Mouse (Mus musculus) G1E (cell line): ENCODE results near the gene Ccdc8. TPM values are rescaled to one million over a fixed set of nuclear protein-coding genes. Genes with fewer than 3 reads are reported as not detected.

Experiments used
- ATAC-seq: 2 replicates; pipeline ENCODE4 v1.8.0; 2016; ENCODE audit warnings: mild to moderate bottlenecking; ENCODE audit not compliant: insufficient number of reproducible peaks, poor library complexity, low FRiP score, severe bottlenecking; ENCODE audit errors: extremely low read depth
- DNase-seq: peaks from one replicate; pipeline ENCODE4 v3.0.0; 2012; ENCODE audit warnings: low spot score
- H3K27me3 ChIP-seq: 2 replicates; pipeline ENCODE4 v1.6.1; 2012; ENCODE audit warnings: mild to moderate bottlenecking, low read length, inconsistent platforms; ENCODE audit not compliant: insufficient read depth
- H3K36me3 ChIP-seq: replicated peaks from 2 replicates; pipeline ENCODE3; 2012; ENCODE audit warnings: mild to moderate bottlenecking, inconsistent platforms
- H3K4me1 ChIP-seq: 2 replicates; pipeline ENCODE4 v1.6.1; 2012; ENCODE audit warnings: low read depth, low read length, inconsistent platforms, mixed read lengths; ENCODE audit not compliant: insufficient read depth
- H3K4me3 ChIP-seq: 2 replicates; pipeline ENCODE4 v1.5.1; 2012; ENCODE audit warnings: low read depth, mild to moderate bottlenecking, inconsistent platforms, low read length, moderate library complexity, mixed read lengths
- H3K9me3 ChIP-seq: replicated peaks from 2 replicates; pipeline ENCODE4 v1.6.1; 2012; ENCODE audit warnings: inconsistent platforms
- CTCF ChIP-seq: IDR thresholded peaks from 2 replicates; pipeline ENCODE4 v1.5.1; 2012; ENCODE audit warnings: low read depth, low read length, inconsistent platforms, mixed read lengths
- GATA1 ChIP-seq: IDR thresholded peaks from 2 replicates; pipeline ENCODE4 v1.6.1; 2012; ENCODE audit warnings: borderline replicate concordance, low read length, inconsistent platforms, mixed read lengths
- GATA2 ChIP-seq: IDR thresholded peaks from 2 replicates; pipeline ENCODE4 v1.6.1; 2012; ENCODE audit warnings: low read depth, low read length, inconsistent platforms, borderline replicate concordance
- POLR2AphosphoS5 ChIP-seq: IDR thresholded peaks from 2 replicates; pipeline ENCODE4 v1.6.1; 2012; ENCODE audit warnings: low read depth, low read length, inconsistent platforms; ENCODE audit not compliant: insufficient replicate concordance
- TAL1 ChIP-seq: conservative IDR thresholded peaks from 2 replicates; pipeline ENCODE4 v1.6.1; 2012; ENCODE audit warnings: low read depth, low read length, inconsistent platforms, mixed read lengths
- polyA plus RNA-seq: library from polyadenylated mRNA; stranded (reverse); fragments of >175 nt; gene quantifications from 2 replicates; pipeline ENCODE4 v1.2.3, GENCODE M21; 2012
- total RNA-seq, 2 experiments: library from RNA; stranded (forward) in 1 of 2; stranded (reverse) in 1 of 2; fragments of 200-1000 nt in 1 of 2; fragments of >200 nt in 1 of 2; fragmentation: Nextera tagmentation in 1 of 2; gene quantifications; 2 replicates each; pipeline ENCODE4 v1.2.3; 2014 to 2017

Ccdc8 gene
- total and polyA plus RNA-seq, 3 experiments, result 3.3 to 17.6 (median 7.1) TPM

GRCm38 (mm10) chr7:17019426-17020166, 27.1 kb downstream of the Ccdc8 start:
- Histone ChIP-seq H3K36me3 (peaks cover 97% of the 10 kb centered on the region), H3K4me1 (peaks cover 76% of the 10 kb centered on the region), H3K4me3 (no peak overlapping the region), H3K9me3 (no peaks in the 10 kb centered on the region), H3K27me3 (no peaks in the 10 kb centered on the region)
- TF ChIP-seq POLR2AphosphoS5, result no peak
- no peak for TF ChIP-seq GATA2
- no peak for TF ChIP-seq GATA1
- TF ChIP-seq TAL1, result no peak
- TF ChIP-seq CTCF, result no peak
- ATAC-seq (no peak), DNase-seq (no peak)

- DNase-seq (no peak), ATAC-seq (no peak)
- no peak overlapping the region for H3K4me3 ChIP-seq
- H3K27me3 ChIP-seq, result no peaks in the 10 kb centered on the region
- no peaks in the 10 kb centered on the region for H3K9me3 ChIP-seq
- TF ChIP-seq CTCF (no peak), GATA1 (no peak), GATA2 (no peak), POLR2AphosphoS5 (no peak), TAL1 (no peak)
- H3K36me3 ChIP-seq, result peaks cover 90% of the 10 kb centered on the region
- H3K4me1 ChIP-seq, result peaks cover 85% of the 10 kb centered on the region
Observed at GRCm38 (mm10) chr7:17022176-17022575, 29.7 kb downstream of the Ccdc8 start.

GRCm38 (mm10) chr7:17023701-17024100, 31.2 kb downstream of the Ccdc8 start:
- H3K36me3 ChIP-seq, result peaks cover 78% of the 10 kb centered on the region
- no peaks in the 10 kb centered on the region for H3K9me3 ChIP-seq
- no peak overlapping the region for H3K4me3 ChIP-seq
- ATAC-seq (no peak), DNase-seq (no peak)
- no peak for TF ChIP-seq GATA1
- TF ChIP-seq POLR2AphosphoS5, result no peak
- TF ChIP-seq CTCF, result no peak
- TF ChIP-seq GATA2, result no peak
- TF ChIP-seq TAL1, result no peak
- peaks cover 81% of the 10 kb centered on the region for H3K4me1 ChIP-seq
- no peaks in the 10 kb centered on the region for H3K27me3 ChIP-seq

DNA sequence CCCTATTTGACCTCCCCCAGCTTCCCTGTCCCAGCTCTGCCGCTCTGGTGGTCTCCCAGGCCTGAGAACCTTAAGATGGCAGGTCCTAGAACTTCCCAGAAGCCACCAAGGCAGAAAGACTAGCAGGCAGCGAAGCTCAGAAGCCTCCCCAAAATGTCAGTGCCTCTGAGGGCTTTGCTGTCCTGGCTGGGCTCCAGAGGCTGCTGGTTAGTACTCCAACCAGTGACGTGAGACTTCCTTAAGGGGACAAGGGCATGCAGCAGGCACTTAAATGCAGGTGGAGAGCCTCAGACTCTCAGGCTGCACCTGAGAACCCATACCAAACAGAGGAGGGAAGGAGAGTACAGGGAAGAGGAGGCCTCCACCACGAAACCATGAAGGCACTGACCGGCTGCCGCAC, 31.6 kb downstream of the Ccdc8 start:
- Histone ChIP-seq H3K4me3 (peak overlapping the region; percentile 96; the same call in 1 of the 2 replicates), H3K9me3 (no peaks in the 10 kb centered on the region), H3K27me3 (no peaks in the 10 kb centered on the region), H3K36me3 (peaks cover 78% of the 10 kb centered on the region), H3K4me1 (peaks cover 82% of the 10 kb centered on the region)
- ATAC-seq, result no peak
- no peak for DNase-seq
- TF ChIP-seq TAL1 (no peak), GATA2 (no peak), GATA1 (no peak), CTCF (no peak), POLR2AphosphoS5 (no peak)

DNA sequence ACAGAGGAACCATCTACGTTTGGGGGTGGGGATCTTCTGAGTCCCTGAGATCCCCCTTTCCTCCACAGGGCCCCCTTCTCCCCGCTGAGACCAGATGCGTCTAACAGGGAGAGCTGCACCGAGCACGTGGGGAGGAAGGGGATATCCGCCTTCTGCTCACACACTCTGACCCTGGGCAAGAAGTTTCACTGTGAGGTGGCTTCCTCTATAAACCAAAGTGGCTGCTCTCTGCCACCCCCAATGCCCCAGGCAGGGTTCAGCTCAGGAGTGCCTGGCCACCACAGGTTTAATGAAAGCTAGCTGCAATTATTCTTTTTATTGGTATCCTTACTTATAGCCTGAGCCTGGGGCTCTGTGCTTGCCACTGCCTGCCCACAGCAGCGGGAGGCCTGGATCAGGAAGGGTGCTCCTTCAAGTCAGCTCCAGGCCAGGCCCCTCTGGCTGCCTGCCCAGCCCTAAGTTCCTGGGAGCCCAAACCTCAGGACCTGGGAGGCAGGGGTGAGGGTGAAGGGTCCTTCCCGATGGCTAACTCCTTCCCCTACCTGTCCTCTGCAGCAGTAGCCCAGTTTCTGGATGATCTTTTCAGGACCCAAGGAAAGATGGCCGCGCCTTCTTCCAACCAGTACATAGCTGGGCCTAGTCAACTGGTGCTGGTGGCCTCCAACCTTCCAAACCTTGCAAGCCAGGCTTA, 32.5 kb downstream of the Ccdc8 start:
- Histone ChIP-seq H3K9me3 (no peaks in the 10 kb centered on the region), H3K4me3 (peak overlapping the region; percentile 96; the same call in 1 of the 2 replicates), H3K27me3 (no peaks in the 10 kb centered on the region), H3K4me1 (peaks cover 79% of the 10 kb centered on the region), H3K36me3 (peaks cover 77% of the 10 kb centered on the region)
- DNase-seq (no peak), ATAC-seq (peak; percentile 61; the same call in 1 of the 2 replicates)
- no peak for TF ChIP-seq GATA2
- no peak for TF ChIP-seq GATA1
- TF ChIP-seq POLR2AphosphoS5, result no peak
- TF ChIP-seq CTCF, result no peak

DNA sequence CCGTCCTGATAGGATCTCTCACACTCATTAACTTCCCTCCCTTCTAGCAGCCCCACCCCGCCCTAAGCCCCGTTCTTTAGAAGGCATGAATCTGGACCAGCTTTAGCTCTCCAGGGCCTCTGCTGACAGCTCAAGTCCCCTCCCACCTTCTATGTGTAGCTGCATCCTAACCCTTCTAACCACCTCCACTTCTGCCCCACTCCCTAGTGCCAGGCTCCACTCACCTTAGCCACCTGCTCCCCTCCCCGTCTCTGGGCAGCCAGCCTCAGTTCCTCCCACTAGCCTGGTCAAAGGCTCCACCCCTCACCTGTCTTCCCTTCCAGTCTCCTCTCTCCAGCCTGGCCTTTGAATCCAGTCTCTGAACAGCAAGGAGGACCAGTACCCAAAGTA, 33.0 kb downstream of the Ccdc8 start:
- DNase-seq (peak; percentile 43), ATAC-seq (no peak; the same call in 1 of the 2 replicates)
- H3K27me3 ChIP-seq, result no peaks in the 10 kb centered on the region
- peaks cover 78% of the 10 kb centered on the region for H3K4me1 ChIP-seq
- H3K9me3 ChIP-seq, result no peaks in the 10 kb centered on the region
- H3K36me3 ChIP-seq, result peaks cover 77% of the 10 kb centered on the region
- H3K4me3 ChIP-seq, result peak overlapping the region; percentile 96; the same call in 1 of the 2 replicates
- TF ChIP-seq POLR2AphosphoS5 (no peak), CTCF (no peak), GATA2 (no peak), GATA1 (no peak), TAL1 (no peak)
